Mouse (Mus musculus) heart, embryonic 12.5 days (tissue): ENCODE results near the gene Dpp6. TPM values are rescaled to one million over a fixed set of nuclear protein-coding genes. Genes with fewer than 3 reads are reported as not detected.

ENCODE experiments used
- ATAC-seq: fragments of 200-750 bp; cut with Nextera tagmentation; 2 replicates; pipeline ENCODE4 v1.8.0; 2017; ENCODE audit warnings: moderate TSS enrichment, moderate library complexity; ENCODE audit not compliant: insufficient number of reproducible peaks, low FRiP score
- H3K27ac ChIP-seq: fragments of 300-500 bp; sonication (generic); 2 replicates; pipeline ENCODE4 v1.5.1; 2016; ENCODE audit warnings: mild to moderate bottlenecking, moderate library complexity; ENCODE audit not compliant: poor library complexity, severe bottlenecking
- H3K27me3 ChIP-seq: fragments of 300-500 bp; sonication (generic); replicated peaks from 2 replicates; pipeline ENCODE4 v1.6.1; 2016; ENCODE audit warnings: mild to moderate bottlenecking, moderate library complexity
- H3K36me3 ChIP-seq: fragments of 300-500 bp; sonication (generic); 2 replicates; pipeline ENCODE4 v1.6.1; 2016; ENCODE audit warnings: mild to moderate bottlenecking, moderate library complexity
- H3K4me1 ChIP-seq: fragments of 300-500 bp; sonication (generic); replicated peaks from 2 replicates; pipeline ENCODE4 v1.6.1; 2016; ENCODE audit warnings: mild to moderate bottlenecking
- H3K4me2 ChIP-seq: fragments of 300-500 bp; sonication (generic); 2 replicates; pipeline ENCODE4 v1.6.1; 2016; ENCODE audit warnings: mild to moderate bottlenecking, moderate library complexity
- H3K4me3 ChIP-seq: fragments of 300-500 bp; sonication (generic); 2 replicates; pipeline ENCODE4 v1.5.1; 2016; ENCODE audit warnings: mild to moderate bottlenecking
- H3K9ac ChIP-seq: fragments of 300-500 bp; sonication (generic); 2 replicates; pipeline ENCODE4 v1.6.1; 2016; ENCODE audit warnings: mild to moderate bottlenecking, moderate library complexity
- H3K9me3 ChIP-seq: fragments of 300-500 bp; sonication (generic); replicated peaks from 2 replicates; pipeline ENCODE4 v1.6.1; 2016; ENCODE audit warnings: mild to moderate bottlenecking, moderate library complexity
- WGBS: fragments of 180-500 bp; shearing (Covaris S2); methylation state at CpG from one replicate; pipeline ENCODE4 v1.1.7; 2016; 5-methylcytosine and 5-hydroxymethylcytosine counted together
- polyA plus RNA-seq: library from polyadenylated mRNA; unstranded; fragments of >200 nt; fragmentation: Nextera tagmentation; extraction: Ambion mirVana; gene quantifications from 2 replicates; pipeline ENCODE4 v1.2.1, GENCODE M21; 2016

Gene Dpp6
- polyA plus RNA-seq, 1 experiment from 2014 or later, result 0.60 TPM

DNA sequence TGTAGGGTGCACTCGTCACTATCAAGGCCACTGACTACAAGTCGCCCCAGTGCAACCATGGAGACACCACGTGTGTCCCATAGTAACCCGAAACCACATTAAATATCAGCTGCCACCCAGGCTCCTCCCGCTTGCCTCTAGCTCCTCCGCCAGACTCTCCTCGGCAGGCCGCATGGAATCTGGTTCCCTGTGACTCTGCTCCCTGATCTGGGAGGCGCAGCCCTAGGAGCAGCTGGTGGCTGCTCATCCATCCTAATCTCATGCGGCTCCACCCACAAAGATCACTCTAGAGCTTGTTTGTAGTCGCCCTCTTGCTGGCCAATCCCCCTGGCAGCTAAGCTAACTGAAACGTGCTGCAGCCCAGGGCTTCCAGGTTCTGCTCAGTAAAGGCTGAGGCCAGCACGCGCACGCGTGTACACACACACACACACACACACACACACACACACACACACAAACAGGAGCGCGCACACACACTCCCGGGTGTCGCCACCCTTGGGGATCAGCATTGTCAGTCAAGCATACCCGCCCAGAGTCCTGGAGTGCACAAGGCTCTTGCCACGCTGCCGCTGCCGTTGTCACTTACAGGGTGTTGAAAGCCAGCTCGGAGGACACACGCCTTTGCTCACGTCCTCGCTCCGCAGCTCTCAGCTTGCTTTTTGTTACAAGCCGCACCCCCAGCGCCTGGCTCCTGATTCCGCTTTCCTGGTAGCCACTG, 87.5 kb downstream of the Dpp6 start:
- Histone ChIP-seq H3K4me3 (peak overlapping the region; percentile 43), H3K9ac (peak overlapping the region; percentile 29), H3K27ac (no peak overlapping the region), H3K9me3 (no peaks in the 10 kb centered on the region), H3K36me3 (no peaks in the 10 kb centered on the region), H3K27me3 (peaks cover 48% of the 10 kb centered on the region), H3K4me1 (peaks cover 17% of the 10 kb centered on the region), H3K4me2 (peak overlapping the region; percentile 78)
- ATAC-seq, result peak; percentile 63
- WGBS, result under 1% methylated on average over 32 of the region's 32 CpGs

GRCm38 (mm10) chr5:26907151-26907550, 90.1 kb downstream of the Dpp6 start:
- Histone ChIP-seq H3K9ac (no peak overlapping the region), H3K27me3 (peaks cover 48% of the 10 kb centered on the region), H3K9me3 (no peaks in the 10 kb centered on the region), H3K36me3 (no peaks in the 10 kb centered on the region), H3K4me1 (peaks cover 17% of the 10 kb centered on the region), H3K4me2 (no peak overlapping the region), H3K4me3 (no peak overlapping the region), H3K27ac (no peak overlapping the region)
- ATAC-seq, result no peak
- 80% methylated on average over 7 of the region's 7 CpGs for WGBS

DNA sequence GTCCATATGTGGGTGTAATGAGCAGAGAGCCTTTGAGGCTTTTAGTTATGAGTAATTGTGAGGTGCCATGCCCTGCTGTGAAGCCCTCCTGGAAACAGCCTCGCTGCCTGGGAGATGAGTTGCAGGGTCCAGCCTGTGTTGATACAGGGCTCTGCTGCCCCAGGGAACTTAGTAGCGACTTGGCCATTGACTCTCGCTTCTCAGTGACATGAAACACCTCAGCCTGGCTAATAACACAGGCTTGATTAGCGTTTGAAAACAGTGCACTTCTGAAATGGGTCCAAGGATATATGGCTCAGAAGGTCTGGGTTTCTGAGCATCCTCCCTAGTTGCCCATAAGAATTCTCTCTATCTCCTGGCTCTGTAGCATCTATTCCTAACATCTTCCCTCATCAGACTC, 91.6 kb downstream of the Dpp6 start:
- Histone ChIP-seq H3K27me3 (peaks cover 35% of the 10 kb centered on the region), H3K9me3 (no peaks in the 10 kb centered on the region), H3K4me3 (no peak overlapping the region), H3K4me1 (peaks cover 17% of the 10 kb centered on the region), H3K36me3 (no peaks in the 10 kb centered on the region), H3K4me2 (no peak overlapping the region), H3K27ac (no peak overlapping the region), H3K9ac (no peak overlapping the region)
- 61% methylated on average over 4 of the region's 4 CpGs for WGBS
- ATAC-seq, result no peak

DNA sequence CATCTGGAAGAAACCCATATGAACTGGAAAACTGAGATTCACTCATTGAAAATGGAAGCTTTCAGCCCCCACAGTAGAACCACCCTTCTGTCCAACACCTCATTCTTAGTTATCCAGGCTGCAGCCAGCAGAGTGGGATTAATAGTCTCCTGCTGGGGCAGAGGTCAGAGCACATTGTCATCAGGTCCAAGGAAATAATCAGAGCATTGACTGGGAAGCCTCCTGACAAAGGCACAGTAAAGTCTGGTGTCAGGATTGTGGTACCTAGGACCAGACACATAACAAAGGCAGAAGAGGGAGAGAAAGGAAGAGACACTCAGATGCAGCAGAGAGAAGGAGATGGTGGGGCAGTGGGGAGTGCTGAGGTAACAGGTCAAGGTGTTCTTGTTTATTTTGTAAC, 93.3 kb downstream of the Dpp6 start:
- Histone ChIP-seq H3K4me2 (no peak overlapping the region), H3K36me3 (no peaks in the 10 kb centered on the region), H3K9ac (no peak overlapping the region), H3K27ac (no peak overlapping the region), H3K27me3 (peaks cover 26% of the 10 kb centered on the region), H3K4me1 (0 out of 2 replicates have a peak, but pooled peaks cover 5% of the 10 kb centered on the region), H3K4me3 (no peak overlapping the region), H3K9me3 (no peaks in the 10 kb centered on the region)
- ATAC-seq, result no peak

- no peak for ATAC-seq
- Histone ChIP-seq H3K9me3 (no peaks in the 10 kb centered on the region), H3K9ac (no peak overlapping the region), H3K4me2 (no peak overlapping the region), H3K4me3 (no peak overlapping the region), H3K27me3 (0 out of 2 replicates have a peak, but pooled peaks cover 12% of the 10 kb centered on the region), H3K36me3 (no peaks in the 10 kb centered on the region), H3K4me1 (no peaks in the 10 kb centered on the region), H3K27ac (no peak overlapping the region)
- WGBS, result 82% methylated on average over 3 of the region's 3 CpGs
These were observed 95.0 kb downstream of the Dpp6 start for GRCm38 (mm10) chr5:26911965-26912364.

GRCm38 (mm10) chr5:26918763-26919162, 101.8 kb downstream of the Dpp6 start:
- Histone ChIP-seq H3K27ac (no peak overlapping the region), H3K4me2 (no peak overlapping the region), H3K9ac (no peak overlapping the region), H3K4me3 (no peak overlapping the region), H3K4me1 (no peaks in the 10 kb centered on the region), H3K36me3 (no peaks in the 10 kb centered on the region), H3K9me3 (no peaks in the 10 kb centered on the region), H3K27me3 (no peaks in the 10 kb centered on the region)
- WGBS, result 78% methylated on average over 3 of the region's 3 CpGs
- ATAC-seq, result no peak

GRCm38 (mm10) chr5:26924552-26924951, 107.5 kb downstream of the Dpp6 start:
- H3K9me3 ChIP-seq, result no peaks in the 10 kb centered on the region
- H3K27ac ChIP-seq, result no peak overlapping the region
- WGBS, result 72% methylated on average over 5 of the region's 5 CpGs
- ATAC-seq, result no peak
- no peaks in the 10 kb centered on the region for H3K27me3 ChIP-seq
- H3K4me3 ChIP-seq, result no peak overlapping the region
- no peaks in the 10 kb centered on the region for H3K4me1 ChIP-seq
- H3K9ac ChIP-seq, result no peak overlapping the region
- no peaks in the 10 kb centered on the region for H3K36me3 ChIP-seq
- H3K4me2 ChIP-seq, result no peak overlapping the region

GRCm38 (mm10) chr5:26932413-26933122, 115.6 kb downstream of the Dpp6 start:
- WGBS, result 34% methylated on average over 3 of the region's 3 CpGs

DNA sequence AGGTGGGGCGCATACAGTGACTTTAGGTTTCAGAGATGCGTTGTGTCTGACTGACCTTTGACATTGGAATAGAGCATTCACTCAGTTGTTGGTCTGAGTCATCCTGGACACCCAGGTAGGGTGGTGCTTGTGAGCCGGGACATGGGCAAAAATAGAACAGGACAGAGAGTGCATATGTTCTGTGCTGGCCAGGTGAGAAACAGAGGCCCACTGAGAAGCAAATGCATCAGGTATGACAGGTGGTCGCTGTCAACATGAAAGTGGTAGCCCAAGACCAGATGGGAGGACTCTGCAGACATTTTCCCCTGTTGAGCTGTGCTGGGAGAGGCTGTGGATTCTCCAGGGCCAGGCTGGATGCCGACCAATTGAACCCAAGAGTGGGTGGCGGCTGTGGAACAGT, 117.9 kb downstream of the Dpp6 start:
- 0 out of 2 replicates have a peak, but pooled peaks cover 9% of the 10 kb centered on the region for H3K27me3 ChIP-seq
- no peaks in the 10 kb centered on the region for H3K9me3 ChIP-seq
- no peak overlapping the region for H3K27ac ChIP-seq
- WGBS, result 83% methylated on average over 6 of the region's 6 CpGs
- H3K4me1 ChIP-seq, result no peaks in the 10 kb centered on the region
- ATAC-seq, result no peak
- H3K9ac ChIP-seq, result no peak overlapping the region
- H3K4me3 ChIP-seq, result no peak overlapping the region
- no peaks in the 10 kb centered on the region for H3K36me3 ChIP-seq
- no peak overlapping the region for H3K4me2 ChIP-seq

More at GRCm38 (mm10) chr5:26932413-26933122, 115.6 kb downstream of the Dpp6 start:
- no peak for ATAC-seq
- Histone ChIP-seq H3K4me1 (no peaks in the 10 kb centered on the region), H3K27me3 (0 out of 2 replicates have a peak, but pooled peaks cover 9% of the 10 kb centered on the region), H3K4me2 (no peak overlapping the region), H3K27ac (no peak overlapping the region), H3K9me3 (no peaks in the 10 kb centered on the region), H3K36me3 (no peaks in the 10 kb centered on the region), H3K9ac (no peak overlapping the region), H3K4me3 (no peak overlapping the region)

DNA sequence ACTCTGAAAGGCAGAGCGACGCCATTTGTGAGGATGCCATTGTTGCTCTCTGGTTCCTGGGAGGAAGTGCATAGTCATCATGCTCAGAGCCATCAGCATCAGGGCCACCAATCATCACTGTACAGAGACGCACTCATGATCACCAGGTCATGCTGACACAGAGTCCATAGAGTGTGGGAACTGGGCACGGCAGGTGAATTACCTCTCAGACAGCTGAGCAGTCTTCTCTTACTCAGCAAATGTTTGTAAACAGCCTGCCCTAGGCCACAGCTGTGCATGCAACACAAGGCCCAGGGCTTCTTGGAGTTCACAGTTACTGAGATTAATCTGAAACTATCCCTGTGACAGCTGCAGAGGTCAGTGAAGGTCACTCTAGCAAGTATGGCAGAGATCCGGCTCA, 124.5 kb downstream of the Dpp6 start:
- Histone ChIP-seq H3K4me3 (no peak overlapping the region), H3K9ac (no peak overlapping the region), H3K9me3 (no peaks in the 10 kb centered on the region), H3K4me2 (no peak overlapping the region), H3K36me3 (no peaks in the 10 kb centered on the region), H3K27me3 (0 out of 2 replicates have a peak, but pooled peaks cover 4% of the 10 kb centered on the region), H3K4me1 (no peaks in the 10 kb centered on the region), H3K27ac (no peak overlapping the region)
- 74% methylated on average over 5 of the region's 5 CpGs for WGBS
- ATAC-seq, result no peak

DNA sequence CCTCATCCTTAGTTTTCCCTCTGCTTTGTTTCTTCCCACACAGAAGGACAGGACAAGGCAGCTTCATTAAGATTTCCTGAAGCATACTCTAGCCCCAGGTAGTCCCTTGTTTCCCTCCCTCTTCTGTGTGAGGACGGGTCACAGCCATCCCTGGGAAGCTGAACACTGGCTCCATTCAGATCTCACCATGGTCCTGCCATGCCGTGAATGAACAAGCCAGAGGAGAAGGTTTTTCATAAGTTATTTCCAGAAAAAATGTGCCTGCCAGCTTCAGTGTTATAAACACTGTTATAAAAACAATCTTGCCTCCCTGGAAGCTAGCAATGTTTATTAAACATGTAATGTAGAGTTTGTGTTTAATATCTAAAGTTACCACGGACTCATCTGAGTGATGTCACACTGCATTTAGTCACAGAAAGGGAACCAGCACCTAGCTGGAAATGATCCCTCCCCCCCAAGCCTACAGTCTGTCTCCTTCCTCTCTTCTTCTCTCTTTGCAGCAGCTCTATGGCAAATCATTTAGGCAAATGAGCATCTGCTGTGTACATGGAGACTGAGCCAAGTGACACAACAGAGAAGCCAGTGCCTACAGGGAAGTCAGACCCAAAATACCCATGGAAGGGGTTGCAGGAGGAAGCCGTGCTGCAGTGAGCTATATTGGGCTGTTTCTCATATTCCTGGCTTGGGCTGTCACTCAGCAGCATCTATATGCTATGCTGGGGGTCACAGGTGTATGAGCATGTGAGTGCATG, 128.3 kb downstream of the Dpp6 start:
- no peak overlapping the region for H3K4me3 ChIP-seq
- H3K27ac ChIP-seq, result no peak overlapping the region
- H3K27me3 ChIP-seq, result no peaks in the 10 kb centered on the region
- 53% methylated on average over 4 of the region's 4 CpGs for WGBS
- no peak overlapping the region for H3K4me2 ChIP-seq
- no peaks in the 10 kb centered on the region for H3K36me3 ChIP-seq
- no peaks in the 10 kb centered on the region for H3K4me1 ChIP-seq
- no peaks in the 10 kb centered on the region for H3K9me3 ChIP-seq
- no peak overlapping the region for H3K9ac ChIP-seq
- ATAC-seq, result no peak
